Mouse (Mus musculus): ENCODE measurements around the gene Ccdc92b. TPM values are rescaled to one million over a fixed set of nuclear protein-coding genes. Genes with fewer than 3 reads are reported as not detected.

Ccdc92b gene
- total and polyA plus RNA-seq, 3 experiments, result 0.05 TPM; not detected in 2

GRCm38 (mm10) chr11:74648676-74649075 lies 29.3 kb downstream of the Ccdc92b start:
- H3K9me3 ChIP-seq (replicated peaks), result no peaks in the 10 kb centered on the region
- no peak for TF ChIP-seq TAL1 (conservative IDR thresholded peaks at IDR 0.05; ENCODE audit: low read depth, low read length)
- TF ChIP-seq GATA2 (IDR thresholded peaks at IDR 0.05; ENCODE audit: borderline replicate concordance, low read depth, low read length), result no peak
- no peak for TF ChIP-seq GATA1 (IDR thresholded peaks at IDR 0.05; ENCODE audit: borderline replicate concordance, low read length)
- TF ChIP-seq POLR2AphosphoS5 (IDR thresholded peaks at IDR 0.05; ENCODE audit: insufficient replicate concordance, low read depth, low read length), result no peak
- no peak for TF ChIP-seq CTCF (IDR thresholded peaks at IDR 0.05; ENCODE audit: low read depth, low read length)
- H3K4me3 ChIP-seq (ENCODE audit: low read depth, low read length), result peak overlapping the region; percentile 100
- peaks cover 67% of the 10 kb centered on the region for H3K4me1 ChIP-seq (ENCODE audit: insufficient read depth, low read depth, low read length)
- no peak for DNase-seq (ENCODE audit: low spot score)
- no peak for ATAC-seq (ENCODE audit: extremely low read depth, insufficient number of reproducible peaks, low FRiP score, poor library complexity, severe bottlenecking)
- H3K36me3 ChIP-seq (replicated peaks), result peaks cover 33% of the 10 kb centered on the region
- H3K27me3 ChIP-seq (ENCODE audit: insufficient read depth, low read length), result no peaks in the 10 kb centered on the region

GRCm38 (mm10) chr11:74649095-74649646 lies 29.8 kb downstream of the Ccdc92b start, which contains the start of gene Cluh:
Gene Cluh (plus strand): TSS chr11:74649495.
- no peak for TF ChIP-seq TAL1 (conservative IDR thresholded peaks at IDR 0.05; ENCODE audit: low read depth, low read length)
- TF ChIP-seq GATA1 (IDR thresholded peaks at IDR 0.05; ENCODE audit: borderline replicate concordance, low read length), result no peak
- no peak for TF ChIP-seq POLR2AphosphoS5 (IDR thresholded peaks at IDR 0.05; ENCODE audit: insufficient replicate concordance, low read depth, low read length)
- no peak for TF ChIP-seq CTCF (IDR thresholded peaks at IDR 0.05; ENCODE audit: low read depth, low read length)
- no peak for TF ChIP-seq GATA2 (IDR thresholded peaks at IDR 0.05; ENCODE audit: borderline replicate concordance, low read depth, low read length)
- ATAC-seq (ENCODE audit: extremely low read depth, insufficient number of reproducible peaks, low FRiP score, poor library complexity, severe bottlenecking), result peak; percentile 91
- peaks cover 66% of the 10 kb centered on the region for H3K4me1 ChIP-seq (ENCODE audit: insufficient read depth, low read depth, low read length)

DNA sequence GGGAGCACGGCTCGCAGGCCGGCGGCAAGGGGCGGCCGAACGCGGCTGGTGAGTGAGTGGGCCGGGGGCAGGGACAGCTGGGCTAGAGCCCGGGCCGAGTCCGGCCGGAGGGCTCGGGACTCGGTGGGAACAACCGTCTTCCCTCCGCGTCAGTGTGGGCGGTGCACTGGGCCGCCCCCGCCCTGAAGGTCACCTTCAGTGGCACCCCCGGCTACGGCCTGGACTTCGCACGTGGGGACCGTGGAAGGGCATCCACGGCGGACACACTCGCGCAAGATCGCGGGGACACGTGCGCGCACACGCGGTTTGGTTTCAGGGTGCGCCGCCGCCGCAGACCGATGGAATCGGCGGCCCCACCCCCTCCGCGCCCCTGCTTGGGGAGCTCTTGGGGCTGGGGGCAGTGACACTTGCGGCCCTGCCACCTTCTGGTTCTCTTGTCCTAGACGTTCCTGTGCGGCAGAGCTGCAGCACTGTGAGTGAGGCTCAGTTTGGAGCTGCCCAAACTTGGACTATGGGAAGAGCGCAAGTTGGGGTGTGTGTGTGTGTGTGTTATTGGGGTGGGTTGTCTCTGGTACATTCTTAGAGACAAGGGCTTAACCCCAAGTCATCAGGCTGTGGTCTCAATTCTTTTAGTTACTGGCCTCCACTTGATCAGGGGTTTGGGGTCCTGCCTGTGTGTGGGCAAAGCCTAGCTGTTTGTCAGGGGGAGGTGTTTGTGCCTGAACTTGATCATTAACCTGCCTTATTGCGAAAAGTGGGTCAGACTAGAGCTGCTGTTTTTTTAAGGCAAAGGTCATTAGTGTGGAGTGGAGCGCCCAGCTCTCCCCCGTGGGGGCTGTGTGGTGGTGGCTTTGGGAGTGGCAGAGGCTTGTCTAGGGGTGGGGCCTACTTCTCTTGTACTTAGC lies 30.5 kb downstream of the Ccdc92b start:
- no peak for ATAC-seq (ENCODE audit: extremely low read depth, insufficient number of reproducible peaks, low FRiP score, poor library complexity, severe bottlenecking)
- H3K9me3 ChIP-seq (replicated peaks), result no peaks in the 10 kb centered on the region
- no peaks in the 10 kb centered on the region for H3K27me3 ChIP-seq (ENCODE audit: insufficient read depth, low read length)
- peaks cover 65% of the 10 kb centered on the region for H3K4me1 ChIP-seq (ENCODE audit: insufficient read depth, low read depth, low read length)
- TF ChIP-seq CTCF (IDR thresholded peaks at IDR 0.05; ENCODE audit: low read depth, low read length) (no peak), TAL1 (conservative IDR thresholded peaks at IDR 0.05; ENCODE audit: low read depth, low read length) (no peak), GATA1 (IDR thresholded peaks at IDR 0.05; ENCODE audit: borderline replicate concordance, low read length) (no peak)
- DNase-seq (ENCODE audit: low spot score), result peak; percentile 61
- peak overlapping the region; percentile 100 for H3K4me3 ChIP-seq (ENCODE audit: low read depth, low read length)
- H3K36me3 ChIP-seq (replicated peaks), result peaks cover 45% of the 10 kb centered on the region

More at GRCm38 (mm10) chr11:74649095-74649646, 29.8 kb downstream of the Ccdc92b start, which contains the start of gene Cluh:
- H3K4me3 ChIP-seq (ENCODE audit: low read depth, low read length), result peak within 1 kb of the TSS; percentile 100
- no peaks in the 10 kb centered on the region for H3K27me3 ChIP-seq (ENCODE audit: insufficient read depth, low read length)
- peaks cover 38% of the 10 kb centered on the region for H3K36me3 ChIP-seq (replicated peaks)
- H3K9me3 ChIP-seq (replicated peaks), result no peaks in the 10 kb centered on the region
- peak; percentile 91 for DNase-seq (ENCODE audit: low spot score)

GRCm38 (mm10) chr11:74650576-74651100 lies 31.2 kb downstream of the Ccdc92b start:
- ATAC-seq (ENCODE audit: extremely low read depth, insufficient number of reproducible peaks, low FRiP score, poor library complexity, severe bottlenecking), result no peak
- H3K27me3 ChIP-seq (ENCODE audit: insufficient read depth, low read length), result no peaks in the 10 kb centered on the region
- TF ChIP-seq GATA1 (IDR thresholded peaks at IDR 0.05; ENCODE audit: borderline replicate concordance, low read length) (no peak), POLR2AphosphoS5 (IDR thresholded peaks at IDR 0.05; ENCODE audit: insufficient replicate concordance, low read depth, low read length) (no peak), TAL1 (conservative IDR thresholded peaks at IDR 0.05; ENCODE audit: low read depth, low read length) (no peak), GATA2 (IDR thresholded peaks at IDR 0.05; ENCODE audit: borderline replicate concordance, low read depth, low read length) (no peak), CTCF (IDR thresholded peaks at IDR 0.05; ENCODE audit: low read depth, low read length) (no peak)
- peaks cover 53% of the 10 kb centered on the region for H3K36me3 ChIP-seq (replicated peaks)
- no peak for DNase-seq (ENCODE audit: low spot score)
- H3K4me1 ChIP-seq (ENCODE audit: insufficient read depth, low read depth, low read length), result peaks cover 65% of the 10 kb centered on the region
- H3K9me3 ChIP-seq (replicated peaks), result no peaks in the 10 kb centered on the region
- peak overlapping the region; percentile 100 for H3K4me3 ChIP-seq (ENCODE audit: low read depth, low read length)

DNA sequence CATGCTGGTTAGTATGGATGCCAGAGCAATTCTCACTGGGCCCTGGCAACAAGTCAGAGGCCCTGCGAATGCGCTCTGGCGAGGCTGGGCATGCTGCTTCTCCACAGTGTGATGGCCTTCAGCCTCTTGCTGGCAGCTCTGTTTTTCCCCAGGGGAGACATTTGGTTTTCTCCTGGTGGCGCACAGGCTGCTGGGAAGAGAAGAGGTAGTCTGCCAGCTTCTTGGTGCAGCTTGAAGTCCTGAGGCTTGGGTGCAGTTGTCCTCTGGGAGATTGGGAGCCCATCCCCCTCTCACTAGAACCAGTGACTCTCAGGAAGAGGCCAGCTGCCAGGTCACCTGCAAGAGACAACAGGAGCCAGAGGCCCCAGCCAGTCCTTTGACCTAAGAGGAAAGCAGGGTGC lies 33.4 kb downstream of the Ccdc92b start:
- DNase-seq (ENCODE audit: low spot score) (no peak), ATAC-seq (ENCODE audit: extremely low read depth, insufficient number of reproducible peaks, low FRiP score, poor library complexity, severe bottlenecking) (no peak)
- Histone ChIP-seq H3K4me3 (ENCODE audit: low read depth, low read length) (no peak overlapping the region; the same call in 1 of the 2 replicates), H3K36me3 (replicated peaks) (peaks cover 74% of the 10 kb centered on the region), H3K9me3 (replicated peaks) (peaks cover 7% of the 10 kb centered on the region), H3K4me1 (ENCODE audit: insufficient read depth, low read depth, low read length) (peaks cover 64% of the 10 kb centered on the region), H3K27me3 (ENCODE audit: insufficient read depth, low read length) (no peaks in the 10 kb centered on the region)
- no peak for TF ChIP-seq POLR2AphosphoS5 (IDR thresholded peaks at IDR 0.05; ENCODE audit: insufficient replicate concordance, low read depth, low read length)
- no peak for TF ChIP-seq TAL1 (conservative IDR thresholded peaks at IDR 0.05; ENCODE audit: low read depth, low read length)
- TF ChIP-seq CTCF (IDR thresholded peaks at IDR 0.05; ENCODE audit: low read depth, low read length), result no peak

GRCm38 (mm10) chr11:74653385-74653784 lies 34.0 kb downstream of the Ccdc92b start:
- Histone ChIP-seq H3K36me3 (replicated peaks) (peaks cover 80% of the 10 kb centered on the region), H3K27me3 (ENCODE audit: insufficient read depth, low read length) (no peaks in the 10 kb centered on the region), H3K4me1 (ENCODE audit: insufficient read depth, low read depth, low read length) (peaks cover 58% of the 10 kb centered on the region), H3K9me3 (replicated peaks) (peaks cover 9% of the 10 kb centered on the region), H3K4me3 (ENCODE audit: low read depth, low read length) (no peak overlapping the region; the same call in 1 of the 2 replicates)
- ATAC-seq (ENCODE audit: extremely low read depth, insufficient number of reproducible peaks, low FRiP score, poor library complexity, severe bottlenecking) (no peak), DNase-seq (ENCODE audit: low spot score) (no peak)
- TF ChIP-seq CTCF (IDR thresholded peaks at IDR 0.05; ENCODE audit: low read depth, low read length), result no peak
- TF ChIP-seq GATA1 (IDR thresholded peaks at IDR 0.05; ENCODE audit: borderline replicate concordance, low read length), result no peak

Data from G1E (cell line).